Mouse (Mus musculus) liver, adult 2 months (tissue): Measurements from ENCODE around the gene Ggact.

ENCODE experiments used
- CTCF ChIP-seq: fragments of 200-500 bp; IDR thresholded peaks from 2 replicates; pipeline ENCODE4 v1.5.1; 2011; ENCODE audit warnings: low read depth, low read length, control low read depth
- POLR2A ChIP-seq: fragments of 200-500 bp; IDR thresholded peaks from 2 replicates; pipeline ENCODE4 v1.6.1; 2011; ENCODE audit warnings: low read length, control low read depth; ENCODE audit not compliant: insufficient read depth; ENCODE audit errors: extremely low read depth

DNA sequence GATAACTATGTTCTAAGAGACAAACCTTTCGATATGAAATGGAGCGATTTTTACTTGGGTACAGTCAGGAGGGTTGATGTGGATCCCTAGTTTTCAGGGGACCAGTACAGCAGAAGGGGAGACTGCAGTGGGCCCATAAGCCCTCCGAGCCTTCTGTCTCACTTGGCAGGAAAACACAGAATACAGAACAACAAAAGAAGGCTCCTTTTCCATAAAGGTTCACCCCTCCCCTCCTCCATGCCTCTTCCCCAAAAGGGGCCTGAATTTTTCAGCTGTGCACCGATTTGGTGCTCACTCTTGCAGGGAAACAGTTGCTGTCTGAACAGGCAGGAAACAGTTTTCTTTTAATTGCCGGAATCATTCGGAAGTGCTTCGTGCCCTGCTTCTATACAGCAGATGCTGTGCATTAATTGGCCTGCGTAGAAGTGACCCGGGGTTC lies 31.3 kb downstream of the Ggact start:
- TF ChIP-seq POLR2A (no peak), CTCF (no peak)
